Mouse (Mus musculus): ENCODE results near the gene Il1r2. TPM values are rescaled to one million over a fixed set of nuclear protein-coding genes. Genes with fewer than 3 reads are reported as not detected.

Il1r2 gene
- polyA plus RNA-seq, 1 experiment from 2014 or later: 0.80 TPM

DNA sequence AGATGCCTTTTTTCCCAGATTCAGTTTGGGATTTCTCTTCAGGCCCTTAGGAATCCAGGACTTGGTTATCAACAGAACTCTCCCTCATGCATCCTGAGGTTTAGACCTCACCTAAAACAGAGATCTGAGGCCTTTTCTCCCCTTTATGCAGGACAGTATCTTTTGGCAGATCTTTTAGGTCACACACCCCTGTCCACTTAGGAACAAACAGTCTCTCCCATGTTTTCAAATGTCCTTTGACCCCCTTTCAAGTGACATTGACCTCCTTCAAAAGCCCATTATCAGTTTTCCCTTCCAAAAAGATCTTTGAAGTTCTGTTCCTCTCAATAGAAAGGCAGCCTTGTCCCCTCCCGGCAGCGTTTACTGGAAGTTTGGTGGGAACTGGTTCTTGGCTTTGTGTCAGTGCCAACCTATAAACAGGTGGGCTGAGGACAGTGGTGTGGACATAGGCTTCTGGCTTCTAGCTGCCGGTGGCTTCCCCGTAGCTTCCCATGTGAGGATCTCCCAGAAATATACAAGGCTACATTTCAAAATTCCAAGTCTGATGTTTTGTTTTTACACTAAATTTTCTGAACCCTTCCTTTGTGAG, 89.5 kb downstream of the Il1r2 start:
- Histone ChIP-seq H3K4me2 (no peak overlapping the region), H3K27me3 (ENCODE audit: insufficient read depth, low read length) (no peaks in the 10 kb centered on the region), H3K9ac (no peak overlapping the region), H3K36me3 (ENCODE audit: insufficient read depth) (no peaks in the 10 kb centered on the region), H3K4me3 (ENCODE audit: low read depth, low read length) (no peak overlapping the region), H3K27ac (ENCODE audit: low read depth) (no peak overlapping the region), H3K9me3 (ENCODE audit: low read depth, low read length) (no peaks in the 10 kb centered on the region), H3K4me1 (ENCODE audit: insufficient read depth) (no peaks in the 10 kb centered on the region)
- DNase-seq: no peak
- 69% methylated on average over 4 of the region's 4 CpGs for WGBS
- TF ChIP-seq CTCF (IDR thresholded peaks at IDR 0.05; ENCODE audit: low read depth): no peak
- ATAC-seq (ENCODE audit: insufficient read depth): no peak

DNA sequence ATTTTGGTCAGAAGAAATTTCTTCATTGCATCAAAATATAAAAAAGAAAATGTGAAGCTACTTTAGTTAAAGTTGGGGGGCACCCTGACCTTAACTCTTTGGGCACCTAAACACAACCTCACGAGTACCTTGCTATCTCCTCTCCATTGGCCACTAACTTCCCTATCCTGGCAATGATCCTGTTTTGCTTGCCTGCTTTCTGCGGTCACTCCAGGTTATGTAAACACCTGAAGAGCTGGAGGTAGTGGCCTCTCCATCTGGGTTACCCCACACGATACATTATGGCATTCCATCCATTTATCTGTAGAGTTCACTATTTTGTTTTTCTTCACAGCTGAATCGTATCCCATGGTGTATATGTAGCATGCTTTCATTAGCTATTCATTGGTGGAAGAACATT, 90.5 kb downstream of the Il1r2 start:
- Histone ChIP-seq H3K9ac (no peak overlapping the region), H3K4me3 (ENCODE audit: low read depth, low read length) (no peak overlapping the region), H3K27me3 (ENCODE audit: insufficient read depth, low read length) (no peaks in the 10 kb centered on the region), H3K9me3 (ENCODE audit: low read depth, low read length) (no peaks in the 10 kb centered on the region), H3K4me2 (no peak overlapping the region), H3K27ac (ENCODE audit: low read depth) (no peak overlapping the region), H3K36me3 (ENCODE audit: insufficient read depth) (no peaks in the 10 kb centered on the region), H3K4me1 (ENCODE audit: insufficient read depth) (no peaks in the 10 kb centered on the region)
- DNase-seq: no peak
- no peak for ATAC-seq (ENCODE audit: insufficient read depth)
- WGBS: 65% methylated on average over 4 of the region's 4 CpGs
- TF ChIP-seq CTCF (IDR thresholded peaks at IDR 0.05; ENCODE audit: low read depth): no peak

GRCm38 (mm10) chr1:40167585-40167984, 93.7 kb downstream of the Il1r2 start:
- no peak for ATAC-seq (ENCODE audit: insufficient read depth)
- H3K9me3 ChIP-seq (ENCODE audit: low read depth, low read length): no peaks in the 10 kb centered on the region
- no peak for TF ChIP-seq CTCF (IDR thresholded peaks at IDR 0.05; ENCODE audit: low read depth)

DNA sequence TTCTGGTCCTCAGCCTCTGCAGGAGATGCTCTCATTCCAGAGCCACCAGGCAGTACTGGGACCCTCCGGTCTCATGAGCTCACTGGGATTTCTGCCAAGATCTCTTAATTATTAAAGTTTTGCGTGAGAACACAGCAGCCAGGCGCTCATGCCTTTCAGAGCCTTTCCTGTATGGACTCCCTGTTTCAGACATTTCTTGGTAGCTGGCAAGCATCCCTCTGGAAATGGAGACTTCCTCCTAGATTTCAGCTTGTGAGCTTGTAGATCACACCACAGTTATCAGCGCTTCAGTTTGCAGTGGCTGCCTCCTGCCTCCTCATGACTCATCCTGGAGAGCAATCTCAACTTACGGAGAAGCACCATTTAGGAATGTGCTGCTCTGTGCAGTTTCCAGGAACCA, 98.0 kb downstream of the Il1r2 start:
- peak; percentile 85 for DNase-seq
- 28% methylated on average over 5 of the region's 5 CpGs for WGBS
- H3K9ac ChIP-seq: no peak overlapping the region
- no peak overlapping the region for H3K4me2 ChIP-seq
- H3K36me3 ChIP-seq (ENCODE audit: insufficient read depth): no peaks in the 10 kb centered on the region
- TF ChIP-seq CTCF (IDR thresholded peaks at IDR 0.05; ENCODE audit: low read depth): no peak
- H3K4me3 ChIP-seq (ENCODE audit: low read depth, low read length): no peak overlapping the region
- H3K9me3 ChIP-seq (ENCODE audit: low read depth, low read length): no peaks in the 10 kb centered on the region
- H3K27ac ChIP-seq (ENCODE audit: low read depth): no peak overlapping the region
- peak; percentile 74; the same call in 1 of the 2 replicates for ATAC-seq (ENCODE audit: insufficient read depth)
- H3K4me1 ChIP-seq (ENCODE audit: insufficient read depth): 0 out of 2 replicates have a peak, but pooled peaks cover 2% of the 10 kb centered on the region
- H3K27me3 ChIP-seq (ENCODE audit: insufficient read depth, low read length): no peaks in the 10 kb centered on the region

More at GRCm38 (mm10) chr1:40167585-40167984, 93.7 kb downstream of the Il1r2 start:
- no peak overlapping the region for H3K4me3 ChIP-seq (ENCODE audit: low read depth, low read length)
- no peaks in the 10 kb centered on the region for H3K36me3 ChIP-seq (ENCODE audit: insufficient read depth)
- no peak overlapping the region for H3K9ac ChIP-seq
- 60% methylated on average over 8 of the region's 8 CpGs for WGBS
- H3K27me3 ChIP-seq (ENCODE audit: insufficient read depth, low read length): no peaks in the 10 kb centered on the region
- no peak overlapping the region for H3K4me2 ChIP-seq
- DNase-seq: no peak
- H3K4me1 ChIP-seq (ENCODE audit: insufficient read depth): 0 out of 2 replicates have a peak, but pooled peaks cover 2% of the 10 kb centered on the region
- no peak overlapping the region for H3K27ac ChIP-seq (ENCODE audit: low read depth)

- no peak for TF ChIP-seq CTCF (IDR thresholded peaks at IDR 0.05; ENCODE audit: low read depth)
- whole genome bisulfite sequencing: 90% methylated on average over 3 of the region's 3 CpGs
- no peak overlapping the region for H3K4me2 ChIP-seq
- no peak overlapping the region for H3K27ac ChIP-seq (ENCODE audit: low read depth)
- 0 out of 2 replicates have a peak, but pooled peaks cover 2% of the 10 kb centered on the region for H3K4me1 ChIP-seq (ENCODE audit: insufficient read depth)
- no peak overlapping the region for H3K4me3 ChIP-seq (ENCODE audit: low read depth, low read length)
- ATAC-seq (ENCODE audit: insufficient read depth) (no peak), DNase-seq (no peak)
- no peaks in the 10 kb centered on the region for H3K9me3 ChIP-seq (ENCODE audit: low read depth, low read length)
- no peaks in the 10 kb centered on the region for H3K27me3 ChIP-seq (ENCODE audit: insufficient read depth, low read length)
- no peaks in the 10 kb centered on the region for H3K36me3 ChIP-seq (ENCODE audit: insufficient read depth)
- H3K9ac ChIP-seq: no peak overlapping the region
These were observed 100.3 kb downstream of the Il1r2 start for GRCm38 (mm10) chr1:40174146-40174545.

Other genes starting within 250 kb of the Il1r2 start
- 44.7 and 49.3 TPM in 2 replicates for gene Map4k4, start 173.2 kb upstream of the Il1r2 start, polyA plus RNA-seq (2014; fragmentation: Nextera tagmentation; extraction: Ambion mirVana)
- 8.3 and 9.5 TPM in 2 replicates for gene Il1r1, start 151.0 kb downstream of the Il1r2 start, polyA plus RNA-seq (2014; fragmentation: Nextera tagmentation; extraction: Ambion mirVana)

Data from lung, embryonic 14.5 days (tissue).